Comparison of ENCODE assay signal across 12 mouse cellular contexts in the genomic region with DNA sequence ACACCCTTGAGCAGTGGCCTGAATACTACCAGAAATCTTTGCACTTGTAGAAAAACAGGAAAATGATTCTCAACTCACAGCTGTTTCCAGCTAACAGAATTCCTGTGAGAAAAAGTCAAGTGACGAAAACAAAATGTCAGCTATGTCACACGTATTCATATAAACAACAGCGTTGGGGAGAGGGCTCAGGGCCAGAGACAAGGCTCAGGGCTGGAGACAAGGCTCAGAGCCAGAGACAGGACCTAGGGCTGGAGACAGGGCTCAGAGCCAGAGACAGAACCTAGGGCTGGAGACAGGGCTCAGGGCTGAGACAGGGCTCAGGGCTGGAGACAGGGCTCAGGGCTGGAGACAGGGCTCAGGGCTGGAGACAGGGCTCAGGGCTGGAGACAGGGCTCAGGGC.
A peak's percentile ranks its signal among the peaks of the same experiment; 100 is the strongest.
DNase-seq lines count a peak whose midpoint lies in the region; ATAC-seq lines count a peak whose summit lies in the region.
"Had no signal": no experiment of that assay in that cellular context is flagged by ENCODE, and none has a peak within 500 bp of the region (broad histone marks: within the 10 kb centered on the region; RNA-seq: fewer than 3 reads in every experiment).

No protein-coding gene starts in this region.

- no peaks in the 10 kb centered on the region for H3K27me3 ChIP-seq in hindbrain, embryonic 15.5 days
- H3K27me3 ChIP-seq in hindbrain, embryonic 12.5 days: 0 out of 2 replicates have a peak, but pooled peaks cover 2% of the 10 kb centered on the region
- H3K27me3 ChIP-seq in lung, embryonic 16.5 days (ENCODE audit: control insufficient read depth, insufficient read depth, low read depth, low read length): peaks cover 2% of the 10 kb centered on the region; the same call in 1 of the 2 replicates

- H3K9ac ChIP-seq in hindbrain, embryonic 15.5 days: no peak overlapping the region
- H3K9ac ChIP-seq in hindbrain, embryonic 12.5 days: no peak overlapping the region
- no peak overlapping the region for H3K9ac ChIP-seq in lung, embryonic 16.5 days (ENCODE audit: low read length)

- no peaks in the 10 kb centered on the region for H3K36me3 ChIP-seq in hindbrain, embryonic 15.5 days
- H3K36me3 ChIP-seq in hindbrain, embryonic 12.5 days: no peaks in the 10 kb centered on the region
- H3K36me3 ChIP-seq in lung, embryonic 16.5 days (ENCODE audit: control insufficient read depth, insufficient read depth, low read length): no peaks in the 10 kb centered on the region

- H3K4me2 ChIP-seq in hindbrain, embryonic 15.5 days: no peak overlapping the region
- no peak overlapping the region for H3K4me2 ChIP-seq in hindbrain, embryonic 12.5 days (replicated peaks)
- no peak overlapping the region for H3K4me2 ChIP-seq in lung, embryonic 16.5 days (ENCODE audit: low read depth, low read length)

- DNase-seq in adrenal gland, postnatal 10 days: peak; percentile 12
- DNase-seq in adrenal gland, adult (ENCODE audit: inconsistent age in 2 of 2, low spot score in 1 of 2): no peak
- DNase-seq in lung, postnatal 25 days (ENCODE audit: low spot score): no peak
- DNase-seq in lung, postnatal 10 days: peak; percentile 51
- no peak for DNase-seq in frontal cortex, postnatal 10 days (ENCODE audit: low spot score in 2 of 2)
- DNase-seq: gastrocnemius, postnatal 10 days; layer of hippocampus, postnatal 36 days; liver had no signal

- 43% methylated on average over 3 of the region's 3 CpGs for WGBS in hindbrain, embryonic 15.5 days
- WGBS in hindbrain, embryonic 12.5 days: 55% methylated on average over 3 of the region's 3 CpGs
- 31% methylated on average over 3 of the region's 3 CpGs for WGBS in lung, embryonic 16.5 days

- no peak overlapping the region for H3K4me3 ChIP-seq in hindbrain, embryonic 15.5 days
- H3K4me3 ChIP-seq in hindbrain, embryonic 12.5 days: no peak overlapping the region
- H3K4me3 ChIP-seq in lung, embryonic 16.5 days (ENCODE audit: low read length): no peak overlapping the region

- ATAC-seq in hindbrain, embryonic 15.5 days (ENCODE audit: low FRiP score, low read depth): no peak
- ATAC-seq in hindbrain, embryonic 12.5 days (ENCODE audit: low FRiP score): no peak
- ATAC-seq in lung, embryonic 16.5 days (ENCODE audit: low read depth): peak; percentile 80
- ATAC-seq: inflammation-experienced regulatory T-cells, adult 6 months had no signal

- H3K27ac ChIP-seq in hindbrain, embryonic 15.5 days (replicated peaks): peak overlapping the region; percentile 79; the same call in 1 of the 2 replicates
- H3K27ac ChIP-seq in hindbrain, embryonic 12.5 days: no peak overlapping the region
- no peak overlapping the region for H3K27ac ChIP-seq in lung, embryonic 16.5 days (ENCODE audit: low read length)

- no peaks in the 10 kb centered on the region for H3K9me3 ChIP-seq in hindbrain, embryonic 15.5 days
- no peaks in the 10 kb centered on the region for H3K9me3 ChIP-seq in hindbrain, embryonic 12.5 days (replicated peaks)
- no peaks in the 10 kb centered on the region for H3K9me3 ChIP-seq in lung, embryonic 16.5 days (ENCODE audit: control insufficient read depth, low read length)

- peaks cover 27% of the 10 kb centered on the region for H3K4me1 ChIP-seq in hindbrain, embryonic 15.5 days (replicated peaks)
- H3K4me1 ChIP-seq in hindbrain, embryonic 12.5 days: peaks cover 13% of the 10 kb centered on the region
- H3K4me1 ChIP-seq in lung, embryonic 16.5 days (replicated peaks; ENCODE audit: control insufficient read depth, insufficient read depth, low read length): peaks cover 11% of the 10 kb centered on the region

Comparison
In these comparisons a context has a peak if more than half of its experiments do, and no peak if none do; other contexts are left out.
1. DNase-seq: peak in adrenal gland, postnatal 10 days (single experiment) and lung, postnatal 10 days (single experiment); none in adrenal gland, adult (0 of 2), lung, postnatal 25 days (single experiment) and frontal cortex, postnatal 10 days (0 of 2).